Mouse (Mus musculus) heart, embryonic 14.5 days (tissue): Measurements from ENCODE around the gene Poc1a. TPM values are rescaled to one million over a fixed set of nuclear protein-coding genes. Genes with fewer than 3 reads are reported as not detected.
A peak's percentile ranks its signal among the peaks of the same experiment; 100 is the strongest.

Experiments used
- ATAC-seq: fragments of 200-750 bp; cut with Nextera tagmentation; 2 replicates; pipeline ENCODE4 v1.8.0; 2017; ENCODE audit warnings: low read depth, moderate TSS enrichment; ENCODE audit not compliant: insufficient number of reproducible peaks, insufficient read depth, low FRiP score
- H3K27ac ChIP-seq, 2 experiments: fragments of 200-500 bp in 1 of 2; fragments of 300-500 bp in 1 of 2; sonication (generic) in 1 of 2; replicated peaks in 1 of 2; 2 replicates each; pipeline ENCODE4 v1.5.1; 2012 to 2014; ENCODE audit warnings: low read depth in 2 of 2, low read length in 2 of 2, control low read depth in 1 of 2, mild to moderate bottlenecking in 1 of 2, mixed read lengths in 1 of 2; ENCODE audit not compliant: control insufficient read depth in 1 of 2, insufficient read depth in 1 of 2
- H3K27me3 ChIP-seq: fragments of 300-500 bp; sonication (generic); 2 replicates; pipeline ENCODE4 v1.6.1; 2014; ENCODE audit warnings: mild to moderate bottlenecking, low read length, control low read depth; ENCODE audit not compliant: control insufficient read depth, insufficient read depth
- H3K36me3 ChIP-seq: fragments of 300-500 bp; sonication (generic); 2 replicates; pipeline ENCODE4 v1.6.1; 2014; ENCODE audit warnings: mild to moderate bottlenecking, control low read depth, low read length, mixed read lengths; ENCODE audit not compliant: control insufficient read depth, insufficient read depth
- H3K4me1 ChIP-seq, 2 experiments: fragments of 200-500 bp in 1 of 2; fragments of 300-500 bp in 1 of 2; sonication (generic) in 1 of 2; 2 replicates each; pipeline ENCODE4 v1.6.1; 2012 to 2014; ENCODE audit warnings: low read length in 2 of 2, control low read depth in 1 of 2, mixed read lengths in 1 of 2; ENCODE audit not compliant: control insufficient read depth in 2 of 2, insufficient read depth in 2 of 2
- H3K4me2 ChIP-seq: fragments of 300-500 bp; sonication (generic); 2 replicates; pipeline ENCODE4 v1.6.1; 2014; ENCODE audit warnings: mild to moderate bottlenecking, low read length
- H3K4me3 ChIP-seq, 2 experiments: fragments of 200-500 bp in 1 of 2; fragments of 300-500 bp in 1 of 2; sonication (generic) in 1 of 2; 2 replicates each; pipeline ENCODE4 v1.5.1; 2012 to 2014; ENCODE audit warnings: low read length in 2 of 2, mild to moderate bottlenecking in 2 of 2, control low read depth in 1 of 2, low read depth in 1 of 2, moderate library complexity in 1 of 2; ENCODE audit not compliant: control insufficient read depth in 1 of 2, insufficient read depth in 1 of 2
- H3K9ac ChIP-seq: fragments of 300-500 bp; sonication (generic); 2 replicates; pipeline ENCODE4 v1.6.1; 2014; ENCODE audit warnings: mild to moderate bottlenecking, low read length
- H3K9me3 ChIP-seq: fragments of 300-500 bp; sonication (generic); 2 replicates; pipeline ENCODE4 v1.6.1; 2016; ENCODE audit warnings: low read length, control low read depth; ENCODE audit not compliant: control insufficient read depth
- WGBS: fragments of 180-500 bp; shearing (Covaris S2); extraction: QIAGEN DNeasy Blood & Tissue Kit; methylation state at CpG from one replicate; pipeline ENCODE4 v1.1.7; 2014; 5-methylcytosine and 5-hydroxymethylcytosine counted together
- polyA plus RNA-seq: library from polyadenylated mRNA; unstranded; fragments of >200 nt; fragmentation: Nextera tagmentation; extraction: Ambion mirVana; gene quantifications from 2 replicates; pipeline ENCODE4 v1.2.1, GENCODE M21; 2014

Gene Poc1a
- polyA plus RNA-seq, 1 experiment from 2014 or later = 24.3 TPM

DNA sequence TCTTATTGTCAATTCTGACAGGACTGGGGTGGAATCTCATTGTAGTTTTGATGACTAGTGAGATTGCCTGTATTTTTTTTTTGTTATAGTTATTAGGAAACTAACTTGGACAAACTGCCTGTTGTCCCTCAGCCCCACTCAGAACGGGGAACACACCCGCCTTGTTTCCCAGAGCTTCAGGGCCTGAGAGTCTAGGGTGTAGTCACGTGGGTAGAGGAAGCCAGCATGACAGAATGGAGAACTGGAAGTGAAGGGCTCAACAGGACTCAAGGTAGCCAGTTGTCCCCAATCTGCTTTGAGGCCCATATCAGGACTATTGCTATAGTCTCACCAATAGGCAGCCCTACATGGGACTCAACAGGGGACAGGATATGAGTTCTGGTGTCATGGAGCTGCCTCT lies 29.0 kb downstream of the Poc1a start:
- Histone ChIP-seq H3K9me3 (no peaks in the 10 kb centered on the region), H3K27ac (no peak overlapping the region), H3K4me1 (peaks cover 9 to 14% of the 10 kb centered on the region in 2 experiments), H3K36me3 (peaks cover 16% of the 10 kb centered on the region; the same call in 1 of the 2 replicates), H3K4me2 (no peak overlapping the region), H3K27me3 (no peaks in the 10 kb centered on the region), H3K4me3 (no peak overlapping the region), H3K9ac (no peak overlapping the region)
- ATAC-seq = no peak
- 91% methylated on average over 3 of the region's 3 CpGs for WGBS

DNA sequence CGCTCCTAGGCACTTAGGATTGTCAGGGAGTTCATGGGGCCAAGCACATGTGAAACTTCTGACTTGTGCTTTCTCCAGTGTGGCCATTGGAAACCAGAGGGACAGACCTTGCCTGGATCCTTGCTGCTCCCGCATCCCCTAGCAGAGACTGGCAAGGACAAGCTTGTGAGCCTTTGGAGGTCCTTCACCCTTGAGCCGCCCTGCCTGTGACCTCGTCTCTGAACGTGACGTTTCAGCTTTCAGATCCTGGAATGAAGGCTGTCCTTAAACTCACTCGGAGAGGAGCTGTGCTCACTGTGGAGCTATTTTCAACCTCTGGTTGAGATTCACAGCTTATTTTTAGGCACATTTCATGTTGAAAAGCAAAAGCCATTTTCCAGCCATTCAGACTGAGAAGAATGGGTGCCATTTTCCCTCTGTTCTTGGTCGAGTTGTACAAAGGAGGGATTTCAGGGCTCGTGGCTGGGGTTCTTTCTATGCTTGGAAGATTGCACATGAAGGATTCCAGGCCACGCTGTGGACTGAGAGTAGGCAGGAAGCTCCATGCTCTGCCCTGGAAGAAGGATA lies 30.8 kb downstream of the Poc1a start:
- H3K4me2 ChIP-seq = peak overlapping the region; percentile 29; the same call in 1 of the 2 replicates
- peaks cover 16% of the 10 kb centered on the region; the same call in 1 of the 2 replicates for H3K36me3 ChIP-seq
- peaks cover 7 to 13% of the 10 kb centered on the region in 2 experiments for H3K4me1 ChIP-seq
- ATAC-seq = no peak
- peak overlapping the region; percentile 67 to 75 for H3K27ac ChIP-seq
- no peaks in the 10 kb centered on the region for H3K27me3 ChIP-seq
- peak overlapping the region; percentile 38; the same call in 1 of the 2 replicates for H3K9ac ChIP-seq
- no peak overlapping the region for H3K4me3 ChIP-seq
- 42% methylated on average over 10 of the region's 10 CpGs for WGBS
- no peaks in the 10 kb centered on the region for H3K9me3 ChIP-seq

DNA sequence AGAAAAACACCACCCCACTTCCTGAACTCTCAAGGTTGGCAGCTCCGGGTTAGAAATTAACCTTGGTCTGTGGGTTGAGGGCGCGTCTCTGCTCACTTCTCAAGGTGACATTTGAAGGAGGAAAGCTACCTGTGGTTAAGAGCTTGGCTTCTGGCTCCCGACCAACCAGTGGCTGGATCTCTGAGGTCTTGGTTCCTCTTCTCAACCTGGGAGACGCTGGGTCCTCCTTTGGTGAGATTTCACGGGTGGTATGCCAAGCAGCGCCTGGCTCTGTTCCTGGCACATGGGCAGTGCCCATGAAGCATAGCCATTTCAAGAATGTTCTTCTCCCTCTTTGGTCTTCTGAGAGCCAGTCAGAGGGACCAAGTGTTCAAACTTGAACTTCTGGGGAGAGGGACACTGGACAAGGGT lies 32.1 kb downstream of the Poc1a start:
- ATAC-seq = no peak
- Histone ChIP-seq H3K4me1 (peaks cover 12 to 18% of the 10 kb centered on the region in 2 experiments), H3K27ac (no peak overlapping the region), H3K4me2 (no peak overlapping the region), H3K9me3 (no peaks in the 10 kb centered on the region), H3K4me3 (no peak overlapping the region), H3K36me3 (peaks cover 12% of the 10 kb centered on the region; the same call in 1 of the 2 replicates), H3K9ac (no peak overlapping the region), H3K27me3 (no peaks in the 10 kb centered on the region)
- 95% methylated on average over 7 of the region's 7 CpGs for WGBS

DNA sequence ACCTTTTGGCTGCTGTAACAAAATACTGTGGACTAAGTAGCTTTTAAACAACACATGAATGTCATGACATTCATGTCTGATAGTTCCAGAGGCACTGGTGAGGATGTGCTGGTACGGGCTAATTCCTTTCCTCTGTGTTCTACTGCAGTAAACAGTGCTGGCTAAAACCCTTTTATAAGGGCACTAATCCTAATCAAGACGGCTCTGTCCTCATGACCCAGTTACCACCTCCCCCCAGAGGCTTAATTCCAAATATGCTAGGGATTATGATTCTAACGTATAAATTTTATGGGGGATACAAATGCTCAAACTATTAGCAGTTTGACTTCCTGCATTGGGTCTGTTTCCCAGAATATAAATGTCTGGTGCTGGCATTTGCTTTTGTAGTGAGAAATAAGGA lies 33.3 kb downstream of the Poc1a start:
- Histone ChIP-seq H3K4me3 (no peak overlapping the region), H3K4me1 (peaks cover 21 to 30% of the 10 kb centered on the region in 2 experiments), H3K27me3 (no peaks in the 10 kb centered on the region), H3K4me2 (no peak overlapping the region), H3K36me3 (peaks cover 3% of the 10 kb centered on the region; the same call in 1 of the 2 replicates), H3K9me3 (no peaks in the 10 kb centered on the region), H3K9ac (no peak overlapping the region), H3K27ac (no peak overlapping the region)
- ATAC-seq = no peak
- WGBS = 76% methylated on average over 3 of the region's 3 CpGs

DNA sequence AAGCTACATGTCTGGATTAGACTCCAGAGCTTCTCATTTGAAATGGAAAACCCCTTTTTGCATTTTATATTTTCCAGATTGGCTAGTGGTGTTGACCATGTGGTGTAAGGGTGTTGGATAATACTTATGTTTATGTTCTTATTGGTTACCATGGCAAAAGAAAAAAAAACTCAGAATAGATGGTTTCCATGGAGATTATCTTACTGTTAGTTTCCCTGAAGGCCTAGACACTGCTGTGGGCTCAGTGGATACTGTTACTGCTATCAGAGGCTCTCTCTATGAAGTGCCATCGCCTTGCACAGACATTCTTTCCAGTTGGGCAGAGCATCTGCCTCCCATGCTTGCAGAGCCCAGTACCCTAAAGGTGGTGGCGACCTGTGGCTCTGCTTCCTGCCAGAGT lies 37.2 kb downstream of the Poc1a start:
- no peaks in the 10 kb centered on the region for H3K36me3 ChIP-seq
- no peak overlapping the region for H3K4me3 ChIP-seq
- H3K4me2 ChIP-seq = no peak overlapping the region
- 20% methylated on average over 2 of the region's 2 CpGs for WGBS
- H3K4me1 ChIP-seq = peaks cover 22 to 33% of the 10 kb centered on the region in 2 experiments
- ATAC-seq = peak; percentile 46; the same call in 1 of the 2 replicates
- no peak overlapping the region for H3K9ac ChIP-seq
- H3K27me3 ChIP-seq = no peaks in the 10 kb centered on the region
- H3K9me3 ChIP-seq = no peaks in the 10 kb centered on the region
- peak overlapping the region in 1 of 2 experiments; percentile 23; a peak in 1 of 4 replicates for H3K27ac ChIP-seq

DNA sequence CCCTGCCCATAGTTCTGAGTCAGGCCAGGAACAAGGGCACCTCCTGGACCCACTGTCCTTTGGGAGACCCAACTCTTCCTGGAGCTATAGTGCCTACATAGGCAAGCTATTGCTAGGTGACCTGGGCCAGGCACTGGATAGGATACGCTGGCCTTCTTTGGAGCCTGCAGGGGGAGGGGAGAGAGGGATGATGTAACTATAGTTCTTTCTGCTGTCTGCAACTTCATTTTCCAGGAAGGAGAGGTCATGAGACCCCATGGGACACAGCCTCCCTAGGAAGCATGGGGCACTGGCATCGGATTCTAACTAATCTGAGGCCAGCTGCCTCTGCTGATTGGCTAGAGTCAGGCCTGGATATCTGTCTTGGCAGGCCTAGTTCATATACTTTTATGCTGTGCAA lies 38.2 kb downstream of the Poc1a start:
- H3K9ac ChIP-seq = no peak overlapping the region
- ATAC-seq = peak; percentile 27; the same call in 1 of the 2 replicates
- H3K4me1 ChIP-seq = peaks cover 22 to 33% of the 10 kb centered on the region in 2 experiments
- H3K27ac ChIP-seq = peak overlapping the region; percentile 48 to 66
- H3K27me3 ChIP-seq = no peaks in the 10 kb centered on the region
- no peaks in the 10 kb centered on the region for H3K36me3 ChIP-seq
- 16% methylated on average over 2 of the region's 2 CpGs for WGBS
- no peak overlapping the region for H3K4me2 ChIP-seq
- no peak overlapping the region for H3K4me3 ChIP-seq
- no peaks in the 10 kb centered on the region for H3K9me3 ChIP-seq

DNA sequence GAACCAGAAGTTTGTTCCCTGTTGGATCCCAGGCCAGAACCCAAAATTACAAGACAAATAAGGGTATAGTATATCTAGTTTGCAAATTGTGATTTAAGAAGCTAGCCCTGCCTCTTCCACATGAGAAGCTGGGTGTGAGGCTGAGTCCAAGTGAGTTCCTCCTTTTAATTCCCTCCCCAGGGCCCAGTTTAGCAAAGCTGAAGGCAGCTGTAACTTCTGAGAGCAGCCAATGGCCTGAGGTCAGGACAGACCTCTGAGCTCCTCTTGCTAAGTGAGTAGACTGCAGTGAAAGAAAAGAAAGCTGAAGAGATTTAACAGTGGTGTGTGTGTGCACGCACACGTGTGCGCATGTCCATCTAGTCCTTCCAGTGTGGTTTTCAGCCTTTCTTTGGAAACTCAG lies 41.6 kb downstream of the Poc1a start:
- Histone ChIP-seq H3K4me1 (peaks cover 21 to 36% of the 10 kb centered on the region in 2 experiments), H3K36me3 (no peaks in the 10 kb centered on the region), H3K27ac (no peak overlapping the region), H3K9ac (no peak overlapping the region), H3K9me3 (no peaks in the 10 kb centered on the region), H3K27me3 (no peaks in the 10 kb centered on the region), H3K4me3 (no peak overlapping the region), H3K4me2 (no peak overlapping the region)
- ATAC-seq = no peak
- 89% methylated on average over 3 of the region's 3 CpGs for WGBS

DNA sequence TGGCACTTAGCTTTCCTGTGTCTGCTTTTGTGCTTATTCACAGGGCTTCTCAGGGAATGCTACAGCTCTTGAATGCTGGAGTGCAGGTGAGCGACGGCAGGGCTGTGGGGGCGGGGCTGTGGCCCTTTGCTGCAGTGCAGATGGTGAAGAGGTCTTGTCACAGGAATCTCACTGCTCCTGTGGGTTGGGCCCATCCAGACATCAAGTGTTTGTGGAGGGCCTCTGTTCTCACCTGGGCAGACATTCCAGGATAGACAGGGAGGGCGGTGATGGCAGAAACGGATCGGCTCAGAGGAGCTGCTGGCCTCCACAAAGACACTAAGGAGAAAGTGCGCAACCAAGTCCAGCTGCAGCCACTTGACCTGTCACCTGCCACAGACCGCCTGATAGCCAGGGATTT lies 45.4 kb downstream of the Poc1a start:
- Histone ChIP-seq H3K4me3 (no peak overlapping the region), H3K27ac (no peak overlapping the region), H3K4me2 (no peak overlapping the region), H3K27me3 (no peaks in the 10 kb centered on the region), H3K9me3 (no peaks in the 10 kb centered on the region), H3K4me1 (peaks cover 4 to 12% of the 10 kb centered on the region in 2 experiments; a peak in 3 of 4 replicates), H3K36me3 (no peaks in the 10 kb centered on the region; the same call in 1 of the 2 replicates), H3K9ac (no peak overlapping the region)
- ATAC-seq = no peak
- 55% methylated on average over 8 of the region's 8 CpGs for WGBS
